Comparison of ENCODE assay signal across 9 mouse cellular contexts in the genomic region with DNA sequence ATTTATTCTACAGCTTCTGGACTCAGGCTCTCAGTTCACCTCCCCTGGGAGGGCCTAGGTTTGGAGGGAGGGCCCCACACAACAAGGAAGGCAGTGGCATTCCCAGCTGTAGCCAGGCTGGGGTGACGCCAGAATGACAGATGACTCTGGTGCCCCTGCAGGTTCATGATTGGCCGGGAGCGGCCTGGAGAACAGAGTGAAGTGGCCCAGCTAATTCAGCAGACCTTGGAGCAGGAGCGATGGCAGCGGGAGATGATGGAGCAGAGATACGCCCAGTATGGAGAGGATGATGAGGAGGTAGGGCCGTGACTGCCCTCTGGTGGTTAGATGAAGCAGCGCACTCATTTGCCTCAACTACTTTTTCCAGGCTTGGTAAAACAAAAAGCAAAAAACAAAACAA. TPM values are rescaled to one million over a fixed set of nuclear protein-coding genes. Genes with fewer than 3 reads are reported as not detected.
DNase-seq lines count a peak whose midpoint lies in the region; ATAC-seq and TF ChIP-seq lines count a peak whose summit lies in the region.
"Had no signal": no experiment of that assay in that cellular context is flagged by ENCODE, and none has a peak within 500 bp of the region (broad histone marks: within the 10 kb centered on the region; RNA-seq: fewer than 3 reads in every experiment).

No protein-coding gene starts in this region.

- H3K4me1 ChIP-seq in E14TG2a.4 (replicated peaks; ENCODE audit: low read depth, low read length): peaks cover 49% of the 10 kb centered on the region
- peaks cover 23% of the 10 kb centered on the region for H3K4me1 ChIP-seq in embryonic facial prominence, embryonic 12.5 days
- peaks cover 62% of the 10 kb centered on the region for H3K4me1 ChIP-seq in heart, embryonic 12.5 days (replicated peaks)
- H3K4me1 ChIP-seq in kidney, embryonic 16.5 days (ENCODE audit: insufficient read depth, low read length): peaks cover 17% of the 10 kb centered on the region
- 0 out of 2 replicates have a peak, but pooled peaks cover 2% of the 10 kb centered on the region for H3K4me1 ChIP-seq in lung, embryonic 14.5 days (ENCODE audit: insufficient read depth)
- H3K4me1 ChIP-seq in neural tube, embryonic 15.5 days: peaks cover 40% of the 10 kb centered on the region

- no peaks in the 10 kb centered on the region; the same call in 1 of the 2 replicates for H3K27me3 ChIP-seq in E14TG2a.4 (ENCODE audit: insufficient read depth, low read length)
- no peaks in the 10 kb centered on the region for H3K27me3 ChIP-seq in embryonic facial prominence, embryonic 12.5 days
- no peaks in the 10 kb centered on the region for H3K27me3 ChIP-seq in heart, embryonic 12.5 days (replicated peaks)
- no peaks in the 10 kb centered on the region for H3K27me3 ChIP-seq in kidney, embryonic 16.5 days (ENCODE audit: insufficient read depth, low read length)
- H3K27me3 ChIP-seq in lung, embryonic 14.5 days (ENCODE audit: insufficient read depth, low read length): no peaks in the 10 kb centered on the region
- no peaks in the 10 kb centered on the region for H3K27me3 ChIP-seq in neural tube, embryonic 15.5 days (replicated peaks)

- peak; percentile 96 for TF ChIP-seq CTCF in E14TG2a.4 (conservative IDR thresholded peaks at IDR 0.05; ENCODE audit: low read length)
- TF ChIP-seq CTCF in lung, embryonic 14.5 days (IDR thresholded peaks at IDR 0.05; ENCODE audit: low read depth): peak; percentile 95

- H3K4me2 ChIP-seq in embryonic facial prominence, embryonic 12.5 days (replicated peaks): peak overlapping the region; percentile 18; the same call in 1 of the 2 replicates
- peak overlapping the region; percentile 37 for H3K4me2 ChIP-seq in heart, embryonic 12.5 days
- 0 out of 2 replicates have a peak overlapping the region, but pooled peaks have one; percentile 5 for H3K4me2 ChIP-seq in kidney, embryonic 16.5 days (replicated peaks; ENCODE audit: low read depth, low read length)
- H3K4me2 ChIP-seq in lung, embryonic 14.5 days: no peak overlapping the region
- H3K4me2 ChIP-seq in neural tube, embryonic 15.5 days: peak overlapping the region; percentile 9; the same call in 1 of the 2 replicates

- H3K36me3 ChIP-seq in E14TG2a.4 (ENCODE audit: insufficient read depth, low read length): peaks cover 95% of the 10 kb centered on the region
- peaks cover 91% of the 10 kb centered on the region for H3K36me3 ChIP-seq in embryonic facial prominence, embryonic 12.5 days
- H3K36me3 ChIP-seq in heart, embryonic 12.5 days: peaks cover 92% of the 10 kb centered on the region
- H3K36me3 ChIP-seq in kidney, embryonic 16.5 days (ENCODE audit: insufficient read depth, low read length): peaks cover 67% of the 10 kb centered on the region
- H3K36me3 ChIP-seq in lung, embryonic 14.5 days (ENCODE audit: insufficient read depth): peaks cover 98% of the 10 kb centered on the region
- peaks cover 86% of the 10 kb centered on the region for H3K36me3 ChIP-seq in neural tube, embryonic 15.5 days

- peak; percentile 32; the same call in 1 of the 2 replicates for ATAC-seq in embryonic facial prominence, embryonic 12.5 days (ENCODE audit: insufficient number of reproducible peaks, insufficient read depth, low FRiP score, low TSS enrichment)
- peak; percentile 26; the same call in 1 of the 2 replicates for ATAC-seq in heart, embryonic 12.5 days (ENCODE audit: insufficient number of reproducible peaks, low FRiP score)
- peak; percentile 61 for ATAC-seq in kidney, embryonic 16.5 days (ENCODE audit: low FRiP score, low TSS enrichment)
- ATAC-seq in lung, embryonic 14.5 days (ENCODE audit: insufficient read depth): peak; percentile 69; the same call in 1 of the 2 replicates
- ATAC-seq in neural tube, embryonic 15.5 days (ENCODE audit: low FRiP score): no peak

- peak overlapping the region; percentile 37 for H3K27ac ChIP-seq in embryonic facial prominence, embryonic 12.5 days
- peak overlapping the region; percentile 38 for H3K27ac ChIP-seq in heart, embryonic 12.5 days (ENCODE audit: poor library complexity, severe bottlenecking)
- H3K27ac ChIP-seq in kidney, embryonic 16.5 days (ENCODE audit: low read length): peak overlapping the region; percentile 73
- H3K27ac ChIP-seq in lung, embryonic 14.5 days (ENCODE audit: low read depth): peak overlapping the region; percentile 59; the same call in 1 of the 2 replicates
- peak overlapping the region; percentile 61 for H3K27ac ChIP-seq in neural tube, embryonic 15.5 days (replicated peaks)

- peak; percentile 87 for DNase-seq in adrenal gland, postnatal 14 days
- DNase-seq in lung, embryonic 14.5 days: peak; percentile 87
- no peak for DNase-seq in ovary, postnatal 10 days (ENCODE audit: low spot score)

- 3% methylated on average over 8 of the region's 8 CpGs for WGBS in embryonic facial prominence, embryonic 12.5 days
- WGBS in heart, embryonic 12.5 days: 4% methylated on average over 8 of the region's 8 CpGs
- 3% methylated on average over 8 of the region's 8 CpGs for WGBS in kidney, embryonic 16.5 days
- 2% methylated on average over 8 of the region's 8 CpGs for WGBS in lung, embryonic 14.5 days
- 2% methylated on average over 8 of the region's 8 CpGs for WGBS in neural tube, embryonic 15.5 days

- 0 out of 2 replicates have a peak, but pooled peaks cover 5% of the 10 kb centered on the region for H3K9me3 ChIP-seq in E14TG2a.4 (ENCODE audit: low read length)
- no peaks in the 10 kb centered on the region for H3K9me3 ChIP-seq in embryonic facial prominence, embryonic 12.5 days
- no peaks in the 10 kb centered on the region for H3K9me3 ChIP-seq in heart, embryonic 12.5 days (replicated peaks)
- no peaks in the 10 kb centered on the region for H3K9me3 ChIP-seq in kidney, embryonic 16.5 days (ENCODE audit: low read length)
- H3K9me3 ChIP-seq in lung, embryonic 14.5 days (ENCODE audit: low read depth, low read length): no peaks in the 10 kb centered on the region
- no peaks in the 10 kb centered on the region for H3K9me3 ChIP-seq in neural tube, embryonic 15.5 days (replicated peaks)

- H3K4me3 ChIP-seq in E14TG2a.4 (replicated peaks; ENCODE audit: low read length): no peak overlapping the region
- no peak overlapping the region for H3K4me3 ChIP-seq in embryonic facial prominence, embryonic 12.5 days
- H3K4me3 ChIP-seq in heart, embryonic 12.5 days: peak overlapping the region; percentile 0; the same call in 1 of the 2 replicates
- no peak overlapping the region for H3K4me3 ChIP-seq in kidney, embryonic 16.5 days (ENCODE audit: low read length)
- no peak overlapping the region for H3K4me3 ChIP-seq in lung, embryonic 14.5 days (ENCODE audit: low read depth, low read length)
- H3K4me3 ChIP-seq in neural tube, embryonic 15.5 days (replicated peaks): no peak overlapping the region

- no peak overlapping the region for H3K9ac ChIP-seq in embryonic facial prominence, embryonic 12.5 days
- peak overlapping the region; percentile 34; the same call in 1 of the 2 replicates for H3K9ac ChIP-seq in heart, embryonic 12.5 days
- H3K9ac ChIP-seq in kidney, embryonic 16.5 days (replicated peaks; ENCODE audit: low read length): peak overlapping the region; percentile 1; the same call in 1 of the 2 replicates
- no peak overlapping the region for H3K9ac ChIP-seq in lung, embryonic 14.5 days
- no peak overlapping the region for H3K9ac ChIP-seq in neural tube, embryonic 15.5 days (replicated peaks)

RNA-seq across cellular contexts. Expression of a gene that starts 8.6 kb away (rescaled TPM):
- 5.4 and 7.3 TPM in 2 replicates for total RNA-seq in adrenal gland, postnatal 14 days (2021)
- polyA plus RNA-seq in embryonic facial prominence, embryonic 12.5 days (2016; fragmentation: Nextera tagmentation; extraction: Ambion mirVana): 50.3 and 50.9 TPM in 2 replicates
- 14.8 and 16.5 TPM in 2 replicates for polyA plus RNA-seq in heart, embryonic 12.5 days (2016; fragmentation: Nextera tagmentation; extraction: Ambion mirVana)
- polyA plus RNA-seq in kidney, embryonic 16.5 days (2015; fragmentation: Nextera tagmentation; extraction: Ambion mirVana): 19.2 and 21.2 TPM in 2 replicates
- 22.7 and 24.5 TPM in 2 replicates for polyA plus RNA-seq in lung, embryonic 14.5 days (2014; fragmentation: Nextera tagmentation; extraction: Ambion mirVana)
- 139 and 167 TPM in 2 replicates for polyA plus RNA-seq in neural tube, embryonic 15.5 days (2015; fragmentation: Nextera tagmentation; extraction: Ambion mirVana)

RNA-seq across cellular contexts. Expression of a gene that starts 10.2 kb away (rescaled TPM):
- 101 and 109 TPM in 2 replicates for total RNA-seq in adrenal gland, postnatal 14 days (2021)
- polyA plus RNA-seq in embryonic facial prominence, embryonic 12.5 days (2016; fragmentation: Nextera tagmentation; extraction: Ambion mirVana): 14.4 TPM in 2 replicates
- 10.4 and 12.2 TPM in 2 replicates for polyA plus RNA-seq in heart, embryonic 12.5 days (2016; fragmentation: Nextera tagmentation; extraction: Ambion mirVana)
- polyA plus RNA-seq in kidney, embryonic 16.5 days (2015; fragmentation: Nextera tagmentation; extraction: Ambion mirVana): 9.9 and 10.7 TPM in 2 replicates
- 13.0 and 14.3 TPM in 2 replicates for polyA plus RNA-seq in lung, embryonic 14.5 days (2014; fragmentation: Nextera tagmentation; extraction: Ambion mirVana)
- polyA plus RNA-seq in neural tube, embryonic 15.5 days (2015; fragmentation: Nextera tagmentation; extraction: Ambion mirVana): 18.8 TPM in 2 replicates

RNA-seq across cellular contexts. Expression of a gene that starts 24.9 kb away (rescaled TPM):
- 0.26 TPM in 1 of 2 replicates, not detected in the other for total RNA-seq in adrenal gland, postnatal 14 days (2021)
- 1.5 and 1.8 TPM in 2 replicates for polyA plus RNA-seq in embryonic facial prominence, embryonic 12.5 days (2016; fragmentation: Nextera tagmentation; extraction: Ambion mirVana)
- 20.6 and 26.6 TPM in 2 replicates for polyA plus RNA-seq in heart, embryonic 12.5 days (2016; fragmentation: Nextera tagmentation; extraction: Ambion mirVana)
- polyA plus RNA-seq in kidney, embryonic 16.5 days (2015; fragmentation: Nextera tagmentation; extraction: Ambion mirVana): 0.19 and 0.71 TPM in 2 replicates
- polyA plus RNA-seq in lung, embryonic 14.5 days (2014; fragmentation: Nextera tagmentation; extraction: Ambion mirVana): 0.35 TPM in 1 of 2 replicates, not detected in the other
- polyA plus RNA-seq in neural tube, embryonic 15.5 days (2015; fragmentation: Nextera tagmentation; extraction: Ambion mirVana): 0.77 and 1.4 TPM in 2 replicates

RNA-seq across cellular contexts. Expression of a gene that starts 33.7 kb away (rescaled TPM):
- not detected in 2 replicates for total RNA-seq in adrenal gland, postnatal 14 days (2021)
- polyA plus RNA-seq in embryonic facial prominence, embryonic 12.5 days (2016; fragmentation: Nextera tagmentation; extraction: Ambion mirVana): not detected in 2 replicates
- 0.30 TPM in 1 of 2 replicates, not detected in the other for polyA plus RNA-seq in heart, embryonic 12.5 days (2016; fragmentation: Nextera tagmentation; extraction: Ambion mirVana)
- polyA plus RNA-seq in kidney, embryonic 16.5 days (2015; fragmentation: Nextera tagmentation; extraction: Ambion mirVana): not detected in 2 replicates
- polyA plus RNA-seq in lung, embryonic 14.5 days (2014; fragmentation: Nextera tagmentation; extraction: Ambion mirVana): not detected in 2 replicates
- polyA plus RNA-seq in neural tube, embryonic 15.5 days (2015; fragmentation: Nextera tagmentation; extraction: Ambion mirVana): not detected in 2 replicates
- polyA plus RNA-seq: large intestine, adult 2 months had no signal

RNA-seq across cellular contexts. Expression of a gene that starts 40.1 kb away (rescaled TPM):
- 147 and 156 TPM in 2 replicates for total RNA-seq in adrenal gland, postnatal 14 days (2021)
- polyA plus RNA-seq in embryonic facial prominence, embryonic 12.5 days (2016; fragmentation: Nextera tagmentation; extraction: Ambion mirVana): 27.5 and 30.4 TPM in 2 replicates
- 65.1 and 68.3 TPM in 2 replicates for polyA plus RNA-seq in heart, embryonic 12.5 days (2016; fragmentation: Nextera tagmentation; extraction: Ambion mirVana)
- polyA plus RNA-seq in kidney, embryonic 16.5 days (2015; fragmentation: Nextera tagmentation; extraction: Ambion mirVana): 72.3 and 85.2 TPM in 2 replicates
- 24.5 and 27.4 TPM in 2 replicates for polyA plus RNA-seq in lung, embryonic 14.5 days (2014; fragmentation: Nextera tagmentation; extraction: Ambion mirVana)
- polyA plus RNA-seq in neural tube, embryonic 15.5 days (2015; fragmentation: Nextera tagmentation; extraction: Ambion mirVana): 24.9 and 27.1 TPM in 2 replicates

Comparison
In these comparisons a context has a peak if more than half of its experiments do, and no peak if none do; other contexts are left out.
1. H3K9ac ChIP-seq: peak in heart, embryonic 12.5 days (single experiment) and kidney, embryonic 16.5 days (single experiment); none in embryonic facial prominence, embryonic 12.5 days (single experiment), lung, embryonic 14.5 days (single experiment) and neural tube, embryonic 15.5 days (single experiment).
2. Peak in every context shown above with its lines, with median percentiles within 50 percentile points of each other: H3K27ac ChIP-seq.